Mouse (Mus musculus): ENCODE results near the gene Stau1.

The Stau1 gene

DNA sequence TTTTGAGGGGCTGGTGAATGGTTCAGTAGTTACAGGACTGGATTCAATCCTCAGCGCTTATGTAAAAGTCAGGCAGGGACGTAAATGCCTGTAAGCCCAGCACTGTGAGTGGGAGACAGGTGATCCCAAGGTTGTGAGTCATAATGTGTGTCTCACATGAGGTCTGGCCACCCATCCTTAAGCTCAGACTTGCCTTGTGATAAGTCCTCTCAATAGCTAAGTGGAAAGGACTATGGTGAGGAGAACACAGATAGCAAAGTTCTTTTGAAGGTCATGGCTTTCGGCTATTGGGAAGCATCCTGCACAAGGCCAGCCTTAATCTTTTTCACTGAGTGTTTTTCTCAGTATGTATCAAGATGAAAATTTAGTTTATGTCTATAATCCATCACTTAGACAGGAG is 86.4 kb downstream of the Stau1 start:
- DNase-seq = no peak

DNA sequence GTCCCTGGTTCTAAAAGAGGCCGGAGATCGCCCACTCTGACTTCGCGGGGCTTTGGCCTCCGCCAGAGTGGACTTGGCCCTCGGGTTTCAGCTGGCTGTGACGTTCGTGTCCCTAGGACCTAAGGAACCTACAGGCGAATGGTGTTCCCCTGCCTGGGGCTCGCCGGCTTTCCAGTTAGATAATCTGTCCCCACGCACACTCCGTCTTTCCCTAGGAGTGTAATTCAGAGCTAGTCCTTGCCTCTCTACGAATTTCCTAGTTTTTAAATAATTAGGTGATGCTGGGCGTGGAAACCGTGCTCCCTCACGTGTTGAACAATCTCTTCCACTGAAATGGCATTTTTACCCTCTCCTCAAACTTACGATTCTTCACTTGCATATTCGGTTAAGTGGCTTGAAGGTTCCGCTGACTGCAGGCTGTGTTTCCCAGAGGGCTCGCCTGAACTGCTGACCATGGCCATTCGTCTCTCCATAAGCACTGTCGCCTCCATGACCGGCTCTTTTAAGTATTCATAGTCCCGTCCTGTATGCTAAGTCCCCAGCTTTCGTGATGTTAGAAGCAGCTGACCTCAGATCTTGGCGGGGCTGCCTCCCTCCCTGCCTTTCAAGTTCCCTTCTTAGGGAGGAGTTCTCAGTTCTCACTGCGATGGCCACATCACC is 89.4 kb downstream of the Stau1 start:
- no peak for DNase-seq

DNA sequence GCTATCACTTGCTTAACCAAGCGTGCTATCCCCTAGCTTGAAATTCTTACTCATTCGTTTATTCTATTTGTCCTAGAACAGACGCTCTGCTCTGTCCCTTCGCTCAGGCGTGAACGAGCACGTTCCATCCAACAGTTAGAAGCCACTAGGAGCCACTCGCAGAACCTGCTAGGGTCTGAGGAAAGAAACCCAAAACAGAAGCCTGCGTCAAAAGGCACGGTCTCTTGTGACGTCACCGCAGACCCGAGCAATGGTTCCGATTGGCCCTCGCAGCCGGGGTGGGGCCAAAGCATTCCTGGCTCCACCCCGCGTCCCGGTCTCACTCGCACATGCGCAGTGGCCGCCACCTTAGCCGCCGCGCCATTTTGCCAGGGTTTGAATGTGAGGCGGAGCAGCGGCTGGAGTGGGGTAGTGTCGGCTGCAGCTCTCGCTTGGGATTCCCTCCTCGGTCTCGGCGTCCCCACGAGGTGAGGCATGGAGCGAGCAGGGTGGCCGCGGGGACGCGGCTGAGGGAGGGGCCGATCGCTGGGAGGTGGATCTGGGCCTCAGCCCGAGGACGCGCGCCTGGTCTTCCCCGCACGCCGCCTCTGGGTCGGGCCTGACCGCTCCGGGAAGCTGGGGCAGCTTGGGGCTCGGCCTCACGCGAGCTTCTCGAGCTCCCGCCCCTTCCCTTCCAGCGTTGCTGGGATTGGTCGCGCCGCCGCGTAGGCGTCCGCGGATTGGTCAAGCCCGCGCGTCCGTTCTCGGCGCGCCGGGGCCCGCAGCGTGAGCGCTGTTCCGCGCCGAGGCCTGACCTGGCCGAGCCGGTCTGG is 90.2 kb downstream of the Stau1 start, which contains the start of gene Cse1l:
TSS of gene Cse1l (plus strand) at position 330 of the 812 bp plus-strand sequence.
- peak; percentile 98 to 99 for DNase-seq

DNA sequence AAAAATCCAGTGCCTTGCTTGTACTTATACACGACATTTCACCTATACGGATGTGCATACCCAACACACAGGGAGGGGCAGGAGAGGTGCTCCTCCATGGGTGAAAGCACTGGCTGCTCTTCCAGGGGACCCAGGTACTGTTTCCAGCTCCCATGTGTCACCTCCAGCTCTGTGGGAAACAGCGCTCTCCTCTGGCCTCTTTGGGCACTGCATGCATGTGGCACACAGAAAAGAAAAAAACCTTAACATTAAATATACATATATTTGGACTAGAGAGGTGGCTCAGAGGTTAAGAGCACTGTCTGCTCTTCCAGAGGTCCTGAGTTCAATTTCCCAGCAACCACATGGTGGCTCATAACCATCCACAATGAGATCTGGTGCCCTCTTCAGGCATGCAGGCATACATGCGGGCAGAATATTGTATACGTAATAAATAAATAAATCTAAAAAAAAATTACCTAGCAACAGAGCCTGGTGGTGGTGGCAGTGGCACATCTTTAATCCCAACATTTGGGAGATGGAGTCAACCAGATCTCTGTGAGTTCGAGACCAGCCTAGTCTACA is 92.3 kb downstream of the Stau1 start:
- no peak for DNase-seq

DNA sequence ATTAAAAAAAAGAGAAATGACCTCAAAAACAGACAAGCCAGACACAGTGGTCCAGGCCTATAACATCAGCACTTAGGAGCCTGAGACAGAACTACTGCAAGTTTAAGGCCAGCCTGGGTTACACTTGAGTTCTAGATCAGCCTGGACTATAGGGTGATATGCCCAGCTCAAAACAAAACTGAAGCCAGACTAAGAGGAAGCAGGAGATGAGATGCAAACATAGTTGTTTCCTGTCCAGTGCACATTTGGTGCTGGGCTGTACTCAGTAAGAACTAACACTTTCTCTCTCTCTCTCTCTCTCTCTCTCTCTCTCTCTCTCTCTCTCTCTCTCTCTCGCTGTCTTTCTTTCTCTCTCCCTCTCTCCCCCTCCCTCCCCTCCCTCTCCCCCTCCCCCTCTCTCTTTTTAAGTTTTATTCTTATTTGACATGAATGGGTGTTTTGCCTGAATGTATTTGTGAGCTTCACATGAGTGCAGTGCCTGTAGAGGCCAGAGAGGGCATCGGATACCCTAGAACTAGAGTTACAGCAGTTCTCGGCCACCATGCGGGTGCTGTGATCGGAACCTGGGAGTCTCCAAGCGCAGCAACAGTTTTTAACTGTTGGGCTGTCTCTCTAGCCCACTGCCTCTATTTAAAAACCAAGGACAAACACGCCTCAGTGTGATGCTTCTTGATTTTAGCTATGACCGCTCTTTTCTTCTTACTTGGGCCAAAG is 95.2 kb downstream of the Stau1 start:
- DNase-seq = no peak

DNA sequence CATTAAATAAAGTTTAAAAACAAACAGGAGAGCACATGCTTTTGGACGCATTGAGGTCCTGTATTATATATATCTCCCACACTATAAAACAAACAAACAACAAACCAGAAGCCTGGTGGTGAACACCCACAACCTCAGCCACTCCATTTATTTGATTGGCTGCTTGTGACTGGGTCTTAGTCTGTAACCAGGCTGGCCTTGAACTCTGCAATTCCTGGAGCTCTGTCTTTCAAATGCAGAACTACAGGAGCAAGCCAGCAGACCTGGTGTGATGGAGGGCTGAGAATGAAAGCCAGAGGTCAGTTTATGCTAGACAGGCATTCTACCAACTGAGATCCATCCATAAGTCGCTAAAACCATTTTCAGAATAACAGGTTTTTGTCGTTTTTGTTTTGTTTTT is 96.4 kb downstream of the Stau1 start:
- no peak for DNase-seq

DNA sequence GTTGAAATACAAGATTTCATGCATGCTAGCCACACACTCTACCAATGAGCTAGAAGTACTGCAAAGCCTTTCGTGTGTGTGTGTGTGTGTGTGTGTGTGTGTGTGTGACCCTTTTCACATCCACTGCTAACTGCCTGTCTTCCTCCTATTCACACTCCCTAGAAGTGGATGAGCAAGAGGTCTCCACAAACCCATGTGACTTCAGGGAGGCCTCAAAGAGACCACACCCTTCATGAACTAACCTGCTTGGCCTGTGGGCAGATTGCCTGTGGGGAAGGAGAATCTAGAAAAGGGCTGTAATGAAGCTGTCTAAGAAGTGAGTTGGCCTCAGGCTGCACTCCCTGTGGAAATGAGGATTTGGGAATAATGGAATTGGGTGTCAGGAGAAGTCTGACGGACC is 96.9 kb downstream of the Stau1 start:
- no peak for DNase-seq
